Mouse (Mus musculus) embryonic fibroblast, embryonic 13.5 days (primary cell): Measurements from ENCODE around the gene Kansl1l. TPM values are rescaled to one million over a fixed set of nuclear protein-coding genes. Genes with fewer than 3 reads are reported as not detected.
"Not testable (repeated sequence)": the region's sequence is repeated elsewhere in the genome, so short reads cannot be mapped to it uniquely, and the experiment has no call there.

Source experiments
- H3K27ac ChIP-seq: 2 replicates; pipeline ENCODE4 v1.5.1; 2012; ENCODE audit warnings: low read length, control low read depth, inconsistent platforms; ENCODE audit not compliant: insufficient read depth
- H3K4me1 ChIP-seq: 2 replicates; pipeline ENCODE4 v1.6.1; 2011; ENCODE audit warnings: low read length; ENCODE audit not compliant: control insufficient read depth, insufficient read depth
- H3K4me3 ChIP-seq: 2 replicates; pipeline ENCODE4 v1.5.1; 2011; ENCODE audit warnings: mild to moderate bottlenecking, control low read depth, low read length; ENCODE audit not compliant: insufficient read depth
- CTCF ChIP-seq: IDR thresholded peaks from 2 replicates; pipeline ENCODE4 v1.5.1; 2011; ENCODE audit warnings: mild to moderate bottlenecking, control low read depth, low read length, moderate library complexity, borderline replicate concordance; ENCODE audit not compliant: insufficient read depth
- POLR2A ChIP-seq: IDR thresholded peaks from 2 replicates; pipeline ENCODE4 v1.6.1; 2011; ENCODE audit warnings: low read depth, mild to moderate bottlenecking, control low read depth, low read length, moderate library complexity
- polyA plus RNA-seq: library from polyadenylated mRNA; stranded (reverse); fragments of >200 nt; gene quantifications from 2 replicates; pipeline ENCODE4 v1.2.4, GENCODE M21; 2011; ENCODE audit warnings: low read depth; ENCODE audit not compliant: missing spikeins, insufficient read length

Kansl1l gene
- polyA plus RNA-seq, 1 experiment, result 20.5 TPM

DNA sequence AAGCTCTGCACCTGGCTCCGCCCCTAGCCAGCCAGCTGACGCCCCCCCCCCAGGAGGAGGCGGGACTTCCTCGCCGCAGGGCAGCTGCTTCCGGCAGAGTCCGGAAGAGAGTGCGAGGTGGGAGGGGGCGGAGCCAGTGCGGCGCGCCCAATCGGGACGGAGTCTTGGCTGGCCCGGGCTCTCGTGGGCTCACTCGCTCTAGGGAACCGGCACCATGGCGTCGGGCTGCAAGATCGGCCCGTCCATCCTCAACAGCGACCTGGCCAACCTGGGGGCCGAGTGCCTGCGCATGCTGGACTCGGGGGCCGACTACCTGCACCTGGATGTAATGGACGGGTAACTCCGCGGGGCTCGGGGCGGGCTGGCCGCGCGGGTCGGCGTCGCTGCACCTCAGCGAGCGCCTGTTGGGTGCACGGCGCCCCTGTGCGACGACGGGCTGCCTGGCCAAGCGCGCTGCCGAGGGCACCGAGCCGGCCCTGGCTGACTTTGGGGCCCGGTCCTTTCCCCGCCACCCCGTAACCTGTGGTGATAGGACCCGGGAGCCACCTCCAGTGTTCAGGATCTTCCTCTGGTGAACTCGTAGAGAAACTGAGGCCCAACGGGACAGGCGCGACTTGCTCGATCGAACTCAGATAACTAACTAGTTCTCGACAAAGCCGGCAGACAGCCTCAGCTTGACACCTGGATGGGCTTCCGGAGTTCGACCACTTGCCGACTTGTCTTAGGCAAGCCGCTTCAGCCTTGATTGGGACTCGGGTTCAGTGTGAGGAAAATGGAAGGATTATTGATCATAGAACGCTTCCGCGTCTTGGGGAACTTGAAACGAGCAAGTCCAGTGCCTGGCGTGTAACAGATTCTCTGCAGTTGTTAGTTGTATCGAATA lies 116.4 kb downstream of the Kansl1l start, which contains the start of gene Rpe:
TSS of gene Rpe (plus strand) at position 139 of the 883 bp plus-strand sequence.
- Histone ChIP-seq H3K4me3 (peak within 1 kb of the TSS; percentile 92), H3K27ac (peak within 1 kb of the TSS; percentile 10; the same call in 1 of the 2 replicates), H3K4me1 (peaks cover 4% of the 10 kb centered on the region; the same call in 1 of the 2 replicates)
- TF ChIP-seq POLR2A (peak; percentile 95), CTCF (no peak)

- H3K4me3 ChIP-seq, result no peak overlapping the region
- TF ChIP-seq POLR2A (no peak), CTCF (no peak)
- H3K4me1 ChIP-seq, result peaks cover 4% of the 10 kb centered on the region; the same call in 1 of the 2 replicates
- H3K27ac ChIP-seq, result no peak overlapping the region
Measured at GRCm38 (mm10) chr1:66700149-66700692, 117.1 kb downstream of the Kansl1l start.

DNA sequence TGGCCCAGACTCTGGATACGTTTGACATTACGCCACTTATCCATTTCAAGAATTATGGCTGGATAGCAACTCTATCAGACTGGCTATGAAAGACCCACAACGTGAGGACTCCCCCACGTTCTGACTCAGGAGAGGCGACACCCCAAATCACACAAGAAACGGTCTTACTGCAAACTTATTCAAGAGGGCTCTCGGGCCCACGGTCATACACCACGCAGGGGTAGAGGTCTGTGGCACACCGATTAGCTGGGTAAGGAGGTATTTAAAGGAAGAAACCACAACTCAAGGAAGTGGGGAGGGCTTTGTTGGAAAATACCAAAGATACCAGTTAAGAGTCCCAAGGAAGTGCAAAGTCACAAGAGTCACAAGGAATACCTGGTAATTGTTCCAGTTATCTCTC lies 117.7 kb downstream of the Kansl1l start:
- not testable (repeated sequence) for H3K27ac ChIP-seq, H3K4me3 ChIP-seq, H3K4me1 ChIP-seq

- Histone ChIP-seq H3K4me1 (no peaks in the 10 kb centered on the region), H3K4me3 (no peak overlapping the region), H3K27ac (no peak overlapping the region)
- no peak for TF ChIP-seq CTCF
- no peak for TF ChIP-seq POLR2A
Measured at GRCm38 (mm10) chr1:66695296-66695695, 122.1 kb downstream of the Kansl1l start.

GRCm38 (mm10) chr1:66694266-66694665 lies 123.1 kb downstream of the Kansl1l start:
- TF ChIP-seq CTCF (no peak), POLR2A (no peak)
- Histone ChIP-seq H3K4me1 (no peaks in the 10 kb centered on the region), H3K4me3 (no peak overlapping the region), H3K27ac (no peak overlapping the region)

DNA sequence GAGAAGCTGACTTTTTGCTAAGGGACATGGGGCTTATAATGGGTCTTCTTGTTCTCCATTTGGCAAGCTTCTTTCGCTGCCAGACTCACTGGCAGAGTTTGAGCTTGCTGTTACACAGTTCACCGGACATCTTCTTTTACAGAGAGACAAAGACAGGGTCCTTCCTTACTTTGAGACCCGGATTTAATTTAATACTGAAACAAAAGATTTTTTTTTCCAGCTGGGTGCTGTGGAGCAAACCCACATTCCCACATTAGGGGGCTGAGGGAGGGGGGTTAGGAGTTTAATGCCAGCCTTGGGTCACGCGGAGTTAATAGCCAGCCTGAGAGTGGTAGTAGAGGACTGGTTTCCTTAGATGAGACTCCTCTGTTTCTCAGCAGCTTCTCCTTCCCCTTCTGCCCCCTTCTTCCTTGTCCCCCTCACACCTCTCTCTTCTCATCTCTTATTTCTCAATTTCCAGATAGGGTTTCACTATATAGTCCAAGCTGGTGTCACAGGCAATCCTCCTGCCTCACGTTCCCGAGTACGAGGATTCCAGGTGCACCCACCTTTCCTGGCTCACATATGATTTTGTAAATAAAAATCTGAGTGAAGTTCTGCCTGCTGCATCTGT lies 124.5 kb downstream of the Kansl1l start:
- H3K4me1 ChIP-seq, result no peaks in the 10 kb centered on the region
- TF ChIP-seq CTCF (no peak), POLR2A (no peak)
- no peak overlapping the region for H3K27ac ChIP-seq
- H3K4me3 ChIP-seq, result no peak overlapping the region

DNA sequence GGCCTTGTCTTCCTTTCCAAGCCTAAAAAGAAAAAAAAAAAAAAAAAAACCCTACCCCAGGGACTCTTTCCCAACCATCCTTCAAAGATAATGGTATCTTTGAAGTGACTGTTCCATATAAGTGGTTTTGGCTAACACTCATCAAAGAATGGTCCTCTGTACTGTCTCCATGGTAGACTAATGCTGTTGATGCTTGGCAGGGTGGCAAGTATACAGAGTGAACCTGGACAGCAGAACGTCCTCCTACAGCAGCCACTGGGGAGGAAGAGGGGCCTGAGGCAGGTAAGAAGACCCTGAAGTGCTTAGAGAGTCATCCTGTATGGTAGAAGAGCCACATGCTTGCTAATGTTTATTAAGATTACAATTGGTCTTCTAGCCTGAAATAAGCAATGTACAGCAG lies 125.1 kb downstream of the Kansl1l start:
- Histone ChIP-seq H3K4me1 (no peaks in the 10 kb centered on the region), H3K4me3 (no peak overlapping the region), H3K27ac (no peak overlapping the region)
- TF ChIP-seq POLR2A, result no peak
- no peak for TF ChIP-seq CTCF

GRCm38 (mm10) chr1:66691772-66692171 lies 125.6 kb downstream of the Kansl1l start:
- H3K27ac ChIP-seq, result no peak overlapping the region
- H3K4me1 ChIP-seq, result no peaks in the 10 kb centered on the region
- TF ChIP-seq POLR2A (no peak), CTCF (no peak)
- no peak overlapping the region for H3K4me3 ChIP-seq

DNA sequence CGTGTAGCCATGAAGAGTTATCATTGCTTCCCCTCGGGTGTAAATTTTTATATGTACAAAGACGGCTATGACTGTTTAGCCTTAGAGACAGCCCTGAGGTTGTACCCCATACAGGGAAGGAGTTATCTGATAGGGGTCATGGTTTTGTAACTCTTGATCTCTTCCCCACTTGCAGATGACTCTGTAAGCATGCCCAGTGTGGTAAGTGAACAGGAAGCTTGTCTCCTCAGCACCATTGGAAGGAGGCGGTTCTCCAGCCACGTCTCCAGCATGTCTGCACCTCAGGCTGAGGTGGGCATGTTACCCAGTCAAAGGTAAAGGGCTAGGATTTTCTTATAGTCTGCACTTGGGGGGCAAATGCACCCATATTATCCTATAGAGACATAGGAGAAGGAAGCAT lies 134.4 kb downstream of the Kansl1l start:
- TF ChIP-seq CTCF (no peak), POLR2A (no peak)
- H3K4me3 ChIP-seq, result no peak overlapping the region
- no peaks in the 10 kb centered on the region for H3K4me1 ChIP-seq
- H3K27ac ChIP-seq, result no peak overlapping the region

- no peak overlapping the region for H3K27ac ChIP-seq
- no peak overlapping the region for H3K4me3 ChIP-seq
- TF ChIP-seq POLR2A, result no peak
- no peaks in the 10 kb centered on the region for H3K4me1 ChIP-seq
Measured at GRCm38 (mm10) chr1:66678662-66679061, 138.7 kb downstream of the Kansl1l start.
